In the genomic region with DNA sequence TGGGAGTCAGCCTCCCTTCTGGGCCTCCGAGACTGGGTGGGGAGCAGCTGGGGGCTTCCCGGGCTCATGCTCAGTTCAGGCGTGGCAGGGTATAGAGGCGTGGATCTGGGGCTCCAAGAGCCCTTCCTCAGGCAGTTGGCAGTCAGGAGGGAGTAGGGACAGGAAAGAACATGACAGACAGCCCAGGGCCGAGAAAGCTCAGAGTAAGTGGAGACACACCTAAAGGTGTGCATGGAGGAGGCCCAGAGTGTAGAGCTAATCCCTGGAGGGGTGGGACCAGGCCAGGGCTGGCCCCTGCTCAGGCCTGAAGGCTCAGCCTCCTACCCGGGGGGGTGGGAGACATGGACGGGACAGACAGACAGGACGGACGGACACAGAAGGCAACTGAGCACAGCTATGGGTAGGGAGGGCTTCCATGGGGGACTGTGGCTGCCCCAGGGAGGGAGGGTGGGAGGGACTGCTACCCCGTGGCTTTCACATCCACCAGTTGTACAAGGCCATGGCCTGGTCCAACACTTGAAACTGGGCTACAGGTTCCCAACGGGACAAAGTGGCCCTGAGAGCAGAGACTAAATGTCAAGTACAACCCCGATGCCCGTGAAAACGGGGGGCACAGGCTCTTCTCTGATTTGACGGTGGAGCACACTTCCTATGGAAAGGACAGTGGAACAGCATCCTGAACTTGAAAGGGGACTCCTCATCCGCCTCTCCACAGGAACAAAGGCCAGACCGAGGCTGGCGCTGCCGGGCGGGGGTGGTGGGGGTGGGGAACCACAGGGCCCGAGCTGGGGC, we compare ENCODE assay signal across 10 mouse cellular contexts. TPM values are rescaled to one million over a fixed set of nuclear protein-coding genes. Genes with fewer than 3 reads are reported as not detected.
DNase-seq lines count a peak whose midpoint lies in the region; ATAC-seq and TF ChIP-seq lines count a peak whose summit lies in the region.
"Had no signal": no experiment of that assay in that cellular context is flagged by ENCODE, and none has a peak within 500 bp of the region (broad histone marks: within the 10 kb centered on the region; RNA-seq: fewer than 3 reads in every experiment).

No protein-coding gene starts in this region.

- peaks cover 5% of the 10 kb centered on the region; the same call in 1 of the 2 replicates for H3K4me1 ChIP-seq in lung, embryonic 14.5 days (ENCODE audit: insufficient read depth)
- H3K4me1 ChIP-seq in limb, embryonic 10.5 days = peaks cover 87% of the 10 kb centered on the region
- H3K4me1 ChIP-seq in neural tube, embryonic 15.5 days = peaks cover 92% of the 10 kb centered on the region

- H3K27me3 ChIP-seq in lung, embryonic 14.5 days (ENCODE audit: insufficient read depth, low read length) = no peaks in the 10 kb centered on the region
- peaks cover 17% of the 10 kb centered on the region; the same call in 1 of the 2 replicates for H3K27me3 ChIP-seq in limb, embryonic 10.5 days (ENCODE audit: low read depth, poor library complexity, severe bottlenecking)
- no peaks in the 10 kb centered on the region for H3K27me3 ChIP-seq in neural tube, embryonic 15.5 days (replicated peaks)

- H3K9me3 ChIP-seq in lung, embryonic 14.5 days (ENCODE audit: low read depth, low read length) = no peaks in the 10 kb centered on the region
- H3K9me3 ChIP-seq in limb, embryonic 10.5 days (replicated peaks) = no peaks in the 10 kb centered on the region
- H3K9me3 ChIP-seq in neural tube, embryonic 15.5 days (replicated peaks) = no peaks in the 10 kb centered on the region

- peak overlapping the region; percentile 72; the same call in 1 of the 2 replicates for H3K27ac ChIP-seq in lung, embryonic 14.5 days (ENCODE audit: low read depth)
- H3K27ac ChIP-seq in limb, embryonic 10.5 days = peak overlapping the region; percentile 65
- peak overlapping the region; percentile 93 for H3K27ac ChIP-seq in neural tube, embryonic 15.5 days (replicated peaks)
- H3K27ac ChIP-seq: macrophage had no signal

- H3K4me3 ChIP-seq in lung, embryonic 14.5 days (ENCODE audit: low read depth, low read length) = no peak overlapping the region
- no peak overlapping the region for H3K4me3 ChIP-seq in limb, embryonic 10.5 days
- H3K4me3 ChIP-seq in neural tube, embryonic 15.5 days (replicated peaks) = no peak overlapping the region

- no peaks in the 10 kb centered on the region for H3K36me3 ChIP-seq in lung, embryonic 14.5 days (ENCODE audit: insufficient read depth)
- no peaks in the 10 kb centered on the region for H3K36me3 ChIP-seq in limb, embryonic 10.5 days
- H3K36me3 ChIP-seq in neural tube, embryonic 15.5 days = no peaks in the 10 kb centered on the region

- ATAC-seq in cerebellum, adult (ENCODE audit: insufficient number of reproducible peaks, low FRiP score, low TSS enrichment) = no peak
- ATAC-seq in lung, embryonic 14.5 days (ENCODE audit: insufficient read depth) = no peak
- 0 out of 2 replicates have a peak, but pooled peaks have one; percentile 6 for ATAC-seq in neural tube, embryonic 15.5 days (ENCODE audit: low FRiP score)

- 66% methylated on average over 21 of the region's 21 CpGs for WGBS in lung, embryonic 14.5 days
- 80% methylated on average over 21 of the region's 21 CpGs for WGBS in limb, embryonic 10.5 days
- 61% methylated on average over 21 of the region's 21 CpGs for WGBS in neural tube, embryonic 15.5 days

- DNase-seq in cerebellum, adult 11-12 months = peak; percentile 36
- DNase-seq in lung, embryonic 14.5 days = no peak
- DNase-seq in lung, postnatal 10 days = no peak
- no peak for DNase-seq in limb, embryonic 10.5 days (ENCODE audit: low spot score)
- no peak for DNase-seq in left cerebral cortex, postnatal 4 days
- no peak for DNase-seq in testis, postnatal 10 days (ENCODE audit: low spot score)
- DNase-seq: embryo, embryonic 11 days had no signal

- no peak overlapping the region for H3K4me2 ChIP-seq in lung, embryonic 14.5 days
- peak overlapping the region; percentile 34 for H3K4me2 ChIP-seq in neural tube, embryonic 15.5 days

- no peak for TF ChIP-seq CTCF in lung, embryonic 14.5 days (IDR thresholded peaks at IDR 0.05; ENCODE audit: low read depth)

- intact Hi-C loops in left cerebral cortex, postnatal 4 days (cut with DNase I) = no loop called here

- no peak overlapping the region; the same call in 1 of the 2 replicates for H3K9ac ChIP-seq in lung, embryonic 14.5 days
- H3K9ac ChIP-seq in neural tube, embryonic 15.5 days (replicated peaks) = 0 out of 2 replicates have a peak overlapping the region, but pooled peaks have one; percentile 28

RNA-seq across cellular contexts. Expression of a gene that starts 40.6 kb away (rescaled TPM):
- polyA plus RNA-seq in lung, embryonic 14.5 days (2014; fragmentation: Nextera tagmentation; extraction: Ambion mirVana) = 4.9 and 5.3 TPM in 2 replicates
- 3.3 and 3.4 TPM in 2 replicates for polyA plus RNA-seq in limb, embryonic 10.5 days (2016; fragmentation: Nextera tagmentation; extraction: Ambion mirVana)
- 2.4 and 2.7 TPM in 2 replicates for polyA plus RNA-seq in neural tube, embryonic 15.5 days (2015; fragmentation: Nextera tagmentation; extraction: Ambion mirVana)
- 10 to 100 TPM; 39.0 to 40.2 TPM for total RNA-seq in left cerebral cortex, postnatal 4 days (2021)

RNA-seq across cellular contexts. Expression of a gene that starts 40.9 kb away (rescaled TPM):
- polyA plus RNA-seq in lung, embryonic 14.5 days (2014; fragmentation: Nextera tagmentation; extraction: Ambion mirVana) = 68.8 and 69.6 TPM in 2 replicates
- 71.4 and 76.9 TPM in 2 replicates for polyA plus RNA-seq in limb, embryonic 10.5 days (2016; fragmentation: Nextera tagmentation; extraction: Ambion mirVana)
- 97.5 and 98.3 TPM in 2 replicates for polyA plus RNA-seq in neural tube, embryonic 15.5 days (2015; fragmentation: Nextera tagmentation; extraction: Ambion mirVana)
- 100 to 1,000 TPM; 122 to 123 TPM for total RNA-seq in left cerebral cortex, postnatal 4 days (2021)

RNA-seq across cellular contexts. Expression of a gene that starts 55.2 kb away (rescaled TPM):
- 8.3 and 8.6 TPM in 2 replicates for polyA plus RNA-seq in lung, embryonic 14.5 days (2014; fragmentation: Nextera tagmentation; extraction: Ambion mirVana)
- polyA plus RNA-seq in limb, embryonic 10.5 days (2016; fragmentation: Nextera tagmentation; extraction: Ambion mirVana) = 5.4 and 6.2 TPM in 2 replicates
- 10.5 and 11.9 TPM in 2 replicates for polyA plus RNA-seq in neural tube, embryonic 15.5 days (2015; fragmentation: Nextera tagmentation; extraction: Ambion mirVana)
- total RNA-seq in left cerebral cortex, postnatal 4 days (2021) = 10 to 100 TPM; 60.2 to 64.1 TPM
